Mouse (Mus musculus) liver, embryonic 12.5 days (tissue): ENCODE measurements around the gene Cysrt1. TPM values are rescaled to one million over a fixed set of nuclear protein-coding genes. Genes with fewer than 3 reads are reported as not detected.

Experiments
- ATAC-seq: fragments of 200-750 bp; cut with Nextera tagmentation; 2 replicates; pipeline ENCODE4 v1.8.0; 2017; ENCODE audit warnings: moderate number of reproducible peaks, mild to moderate bottlenecking, moderate library complexity
- H3K27ac ChIP-seq: fragments of 300-500 bp; sonication (generic); 2 replicates; pipeline ENCODE4 v1.5.1; 2016; ENCODE audit warnings: mild to moderate bottlenecking
- H3K27me3 ChIP-seq: fragments of 300-500 bp; sonication (generic); replicated peaks from 2 replicates; pipeline ENCODE4 v1.6.1; 2016; ENCODE audit warnings: mild to moderate bottlenecking, moderate library complexity
- H3K36me3 ChIP-seq: fragments of 300-500 bp; sonication (generic); 2 replicates; pipeline ENCODE4 v1.6.1; 2016; ENCODE audit warnings: mild to moderate bottlenecking, moderate library complexity
- H3K4me1 ChIP-seq: fragments of 300-500 bp; sonication (generic); 2 replicates; pipeline ENCODE4 v1.6.1; 2016
- H3K4me2 ChIP-seq: fragments of 300-500 bp; sonication (generic); 2 replicates; pipeline ENCODE4 v1.6.1; 2016; ENCODE audit warnings: mild to moderate bottlenecking, moderate library complexity
- H3K4me3 ChIP-seq: fragments of 300-500 bp; sonication (generic); 2 replicates; pipeline ENCODE4 v1.5.1; 2016; ENCODE audit warnings: mild to moderate bottlenecking, moderate library complexity
- H3K9ac ChIP-seq: fragments of 300-500 bp; sonication (generic); 2 replicates; pipeline ENCODE4 v1.6.1; 2016; ENCODE audit warnings: mild to moderate bottlenecking, moderate library complexity
- H3K9me3 ChIP-seq: fragments of 300-500 bp; sonication (generic); replicated peaks from 2 replicates; pipeline ENCODE4 v1.6.1; 2016; ENCODE audit warnings: mild to moderate bottlenecking, moderate library complexity
- WGBS: fragments of 180-500 bp; shearing (Covaris S2); methylation state at CpG from one replicate; pipeline ENCODE4 v1.1.7; 2016; ENCODE audit not compliant: insufficient replicate concordance; 5-methylcytosine and 5-hydroxymethylcytosine counted together
- polyA plus RNA-seq: library from polyadenylated mRNA; unstranded; fragments of >200 nt; fragmentation: Nextera tagmentation; extraction: Ambion mirVana; gene quantifications from 2 replicates; pipeline ENCODE4 v1.2.1, GENCODE M21; 2016

The Cysrt1 gene
- polyA plus RNA-seq = not detected in 2 replicates

DNA sequence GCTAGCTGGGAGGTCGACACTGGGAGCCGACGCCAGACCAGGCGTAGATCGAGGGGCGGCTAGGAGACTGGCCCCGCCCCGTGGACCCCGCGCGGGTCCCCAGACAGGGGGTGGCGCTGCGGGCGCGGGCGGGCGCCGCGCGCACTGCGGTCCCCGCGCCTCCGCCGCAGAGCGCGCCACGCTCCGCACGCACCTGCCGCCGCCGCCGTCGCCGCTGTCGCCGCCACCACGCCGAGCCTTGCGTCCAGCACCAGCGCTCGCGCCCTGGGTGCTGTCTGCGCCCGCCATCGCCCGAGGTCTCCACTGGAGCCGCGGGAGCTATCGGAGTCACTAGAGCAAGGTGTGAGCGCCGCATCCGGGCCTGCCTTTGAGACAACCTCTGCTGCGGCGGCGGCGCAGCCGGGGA lies at the start of gene Cysrt1, which contains the start of gene Rnf208:
Cysrt1 (minus strand) TSS at position 352 of the 406 bp plus-strand sequence.
Rnf208 (plus strand) TSS at position 155 of the 406 bp plus-strand sequence.
- Histone ChIP-seq H3K9ac (peak within 1 kb of the TSS; percentile 53), H3K27ac (no peak within 1 kb of the TSS), H3K4me1 (peaks cover 36% of the 10 kb centered on the region), H3K36me3 (peaks cover 21% of the 10 kb centered on the region), H3K4me2 (peak within 1 kb of the TSS; percentile 84), H3K9me3 (no peaks in the 10 kb centered on the region), H3K4me3 (peak within 1 kb of the TSS; percentile 58), H3K27me3 (peaks cover 30% of the 10 kb centered on the region)
- no peak for ATAC-seq
- under 1% methylated on average over 35 of the region's 59 CpGs for WGBS

DNA sequence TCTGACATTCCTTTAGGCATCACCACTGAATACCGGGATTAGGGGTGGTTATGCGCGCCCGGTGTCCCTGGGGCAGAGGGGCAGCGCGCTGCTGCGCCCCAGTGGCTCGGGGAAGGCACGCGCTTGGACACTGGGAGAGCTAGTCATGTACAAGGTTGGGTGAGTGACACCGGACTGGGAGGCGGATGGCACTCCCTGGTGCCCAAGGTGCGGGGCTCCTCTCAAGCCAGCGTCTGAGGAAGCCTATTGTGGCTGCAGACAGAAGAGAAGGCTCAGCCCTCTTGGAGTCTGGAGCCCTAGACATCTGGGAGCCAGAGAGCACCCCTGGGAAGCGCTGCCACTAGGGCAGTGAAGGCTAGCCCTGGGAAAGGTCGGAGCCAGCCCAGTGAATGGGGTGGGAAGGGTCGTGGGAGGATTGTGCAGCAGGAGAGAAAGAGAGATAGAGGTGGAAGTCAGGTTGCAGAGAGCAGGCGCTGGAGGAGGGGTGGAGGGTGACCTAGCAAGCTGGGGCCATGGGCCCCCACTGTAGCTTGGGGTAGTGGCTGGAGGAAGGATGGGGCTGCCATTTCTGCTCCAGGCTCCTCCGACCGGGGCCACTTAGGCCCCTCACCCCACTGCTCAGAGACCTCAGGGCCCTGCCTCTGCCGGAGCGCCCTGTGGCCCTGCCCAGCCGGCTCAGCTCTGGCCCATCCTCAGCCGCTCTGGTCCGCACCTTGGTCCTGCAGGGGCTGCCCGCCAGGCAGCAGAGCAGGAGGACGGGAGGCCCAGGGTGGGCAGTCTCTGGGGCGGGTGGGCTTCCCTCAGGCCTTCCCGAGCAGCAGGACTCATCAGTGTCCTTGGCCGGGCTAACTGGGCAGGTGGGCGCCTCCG lies 49.2 kb upstream of the Cysrt1 start:
- Histone ChIP-seq H3K4me2 (peak overlapping the region; percentile 60), H3K27ac (no peak overlapping the region), H3K9ac (no peak overlapping the region), H3K9me3 (no peaks in the 10 kb centered on the region), H3K36me3 (peaks cover under 1% of the 10 kb centered on the region; the same call in 1 of the 2 replicates), H3K27me3 (peaks cover 88% of the 10 kb centered on the region), H3K4me1 (peaks cover 21% of the 10 kb centered on the region), H3K4me3 (no peak overlapping the region)
- ATAC-seq = no peak
- WGBS = 10% methylated on average over 32 of the region's 32 CpGs

DNA sequence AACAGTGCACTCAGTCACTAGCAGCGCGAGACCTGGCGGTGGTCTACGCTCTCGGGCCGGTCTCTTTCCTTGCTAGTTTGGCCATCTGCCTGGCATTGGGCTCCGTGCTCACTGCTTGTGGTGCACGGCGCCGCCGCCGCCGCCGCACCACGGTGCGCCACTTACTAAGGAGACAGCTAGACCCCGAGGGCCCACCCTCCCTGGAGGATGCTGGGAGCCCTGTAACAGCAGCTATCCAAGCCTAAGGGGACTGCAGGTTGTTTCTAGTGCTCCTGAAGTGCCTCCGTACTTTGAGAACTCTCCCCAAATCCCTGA lies 48.5 kb upstream of the Cysrt1 start:
- WGBS = 4% methylated on average over 18 of the region's 18 CpGs
- peaks cover 28% of the 10 kb centered on the region for H3K4me1 ChIP-seq
- H3K9ac ChIP-seq = no peak overlapping the region
- H3K4me3 ChIP-seq = no peak overlapping the region
- peaks cover 7% of the 10 kb centered on the region for H3K36me3 ChIP-seq
- no peak for ATAC-seq
- H3K9me3 ChIP-seq = no peaks in the 10 kb centered on the region
- H3K4me2 ChIP-seq = no peak overlapping the region
- H3K27me3 ChIP-seq = peaks cover 81% of the 10 kb centered on the region
- H3K27ac ChIP-seq = no peak overlapping the region

DNA sequence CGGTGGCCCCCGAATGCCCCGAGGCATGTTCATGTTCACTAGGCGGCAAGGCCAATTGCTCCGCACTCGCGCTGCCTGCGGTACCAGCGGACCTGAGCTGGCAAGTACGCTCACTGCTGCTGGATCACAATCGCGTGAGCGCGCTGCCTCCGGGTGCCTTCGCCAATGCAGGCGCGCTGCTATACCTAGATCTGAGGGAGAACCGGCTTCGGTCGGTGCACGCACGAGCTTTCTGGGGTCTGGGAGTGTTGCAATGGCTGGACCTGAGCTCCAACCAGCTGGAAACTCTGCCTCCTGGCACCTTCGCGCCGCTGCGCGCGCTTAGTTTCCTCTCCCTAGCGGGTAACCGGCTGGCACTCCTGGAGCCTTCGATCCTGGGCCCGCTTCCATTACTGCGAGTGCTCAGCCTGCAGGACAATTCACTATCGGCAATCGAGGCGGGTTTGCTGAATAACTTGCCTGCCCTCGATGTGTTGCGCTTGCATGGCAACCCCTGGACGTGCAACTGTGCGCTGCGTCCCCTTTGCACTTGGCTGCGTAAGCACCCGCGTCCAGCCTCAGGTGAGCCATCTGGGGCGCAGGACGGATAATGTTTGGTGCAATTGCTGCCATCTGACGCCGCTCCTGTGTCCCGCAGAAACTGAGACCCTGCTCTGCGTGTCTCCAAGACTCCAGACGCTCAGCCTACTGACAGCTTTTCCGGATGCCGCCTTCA lies 48.0 kb upstream of the Cysrt1 start:
- Histone ChIP-seq H3K9me3 (no peaks in the 10 kb centered on the region), H3K27me3 (peaks cover 76% of the 10 kb centered on the region), H3K4me2 (no peak overlapping the region), H3K9ac (no peak overlapping the region), H3K4me3 (no peak overlapping the region), H3K4me1 (peaks cover 31% of the 10 kb centered on the region), H3K36me3 (peaks cover 12% of the 10 kb centered on the region), H3K27ac (no peak overlapping the region)
- ATAC-seq = no peak
- 3% methylated on average over 54 of the region's 54 CpGs for WGBS

DNA sequence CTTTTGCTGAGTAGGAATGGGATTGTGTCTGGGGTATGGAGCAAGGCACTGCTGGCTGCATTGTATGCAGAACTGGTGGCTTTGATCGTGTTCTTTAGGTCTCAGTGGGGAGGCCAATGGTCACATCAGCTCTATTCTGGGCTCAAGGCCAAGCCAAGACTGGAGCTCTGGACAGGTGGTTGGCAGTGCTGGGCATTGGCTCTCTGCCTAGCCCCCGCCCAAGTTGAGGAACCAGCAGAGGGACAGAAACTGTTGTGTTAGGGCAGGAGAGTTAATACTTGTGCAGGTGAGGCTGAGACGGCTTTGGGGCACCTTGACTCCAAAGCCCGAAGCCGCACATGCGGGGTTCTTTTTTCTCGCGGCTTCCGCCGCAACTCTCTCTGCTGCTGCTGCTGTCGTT lies 47.4 kb upstream of the Cysrt1 start, which contains the start of gene Lrrc26:
Lrrc26 (plus strand) TSS at position 265 of the 400 bp plus-strand sequence.
- Histone ChIP-seq H3K9me3 (no peaks in the 10 kb centered on the region), H3K4me2 (no peak within 1 kb of the TSS), H3K4me1 (peaks cover 31% of the 10 kb centered on the region), H3K27me3 (peaks cover 70% of the 10 kb centered on the region), H3K27ac (no peak within 1 kb of the TSS), H3K4me3 (no peak within 1 kb of the TSS), H3K9ac (no peak within 1 kb of the TSS), H3K36me3 (peaks cover 18% of the 10 kb centered on the region)
- ATAC-seq = no peak
- 14% methylated on average over 11 of the region's 11 CpGs for WGBS

DNA sequence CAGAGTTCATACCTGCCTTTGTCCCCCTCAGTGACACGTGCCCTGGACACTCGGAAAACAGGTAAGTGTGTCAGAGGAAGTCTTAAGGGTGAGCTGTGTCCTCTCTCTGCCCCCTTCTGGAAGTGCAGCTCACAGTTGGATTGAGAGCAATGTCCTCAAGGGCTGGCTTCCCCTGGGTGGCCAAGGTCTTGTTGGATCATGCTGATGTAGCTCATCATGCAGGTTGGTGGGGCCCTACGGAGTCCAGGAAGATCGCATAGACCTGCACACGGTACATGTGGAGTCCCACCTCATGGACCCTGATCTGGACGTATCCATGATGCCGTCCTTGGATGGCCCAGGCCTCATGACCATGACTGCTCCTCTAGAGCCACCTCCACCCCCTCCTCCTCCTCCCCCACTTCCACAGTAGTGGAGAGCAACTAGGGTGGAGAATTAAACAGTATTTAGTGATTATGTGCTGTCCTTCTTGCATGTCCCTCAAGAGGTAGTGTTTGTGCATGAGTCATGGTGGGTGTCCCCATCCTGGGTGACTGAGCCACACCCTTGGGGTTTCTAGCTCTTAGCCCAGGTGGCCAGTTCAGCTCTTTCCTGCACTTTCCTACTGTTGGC lies 46.6 kb upstream of the Cysrt1 start:
- ATAC-seq = no peak
- Histone ChIP-seq H3K9me3 (no peaks in the 10 kb centered on the region), H3K27ac (no peak overlapping the region), H3K27me3 (peaks cover 62% of the 10 kb centered on the region), H3K9ac (no peak overlapping the region), H3K4me3 (no peak overlapping the region), H3K4me2 (no peak overlapping the region), H3K36me3 (peaks cover 26% of the 10 kb centered on the region), H3K4me1 (peaks cover 31% of the 10 kb centered on the region)
- 68% methylated on average over 7 of the region's 7 CpGs for WGBS

DNA sequence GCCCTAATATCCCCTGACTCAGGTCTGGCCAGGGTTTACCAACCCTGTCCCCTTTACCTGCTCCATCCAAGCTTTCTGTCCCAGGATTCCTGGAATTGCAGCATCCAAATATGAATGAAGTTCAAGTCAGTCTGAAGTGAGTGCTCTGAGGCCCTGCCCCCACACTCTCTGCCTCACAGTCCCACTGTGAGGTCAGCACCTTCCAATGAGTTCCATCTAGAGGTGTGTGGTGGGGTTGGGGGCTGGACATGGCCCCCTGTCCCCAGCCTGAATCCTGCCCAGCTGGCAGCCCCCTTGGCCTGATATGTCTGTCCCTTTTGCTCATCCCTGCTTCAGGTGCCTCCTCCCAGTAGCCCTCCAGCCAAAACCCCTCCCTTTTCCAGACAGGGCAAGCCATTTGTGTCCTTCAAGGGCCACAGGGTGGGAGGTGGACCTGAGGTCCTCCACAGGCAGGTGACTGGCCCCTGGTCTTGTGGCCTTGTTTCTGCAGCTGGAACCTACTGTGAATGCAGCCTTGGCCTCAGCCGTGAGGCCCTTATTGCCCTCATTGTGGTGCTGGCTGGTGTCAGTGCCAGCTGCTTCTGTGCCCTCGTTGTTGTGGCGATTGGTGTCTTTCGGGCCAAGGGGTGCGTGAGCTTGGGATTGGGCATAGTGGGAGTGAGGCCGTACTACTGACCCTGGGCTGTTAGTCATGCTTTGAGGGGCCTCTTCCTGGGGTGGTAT lies 45.8 kb upstream of the Cysrt1 start, which contains the start of gene Tmem210:
Tmem210 (plus strand) TSS at position 219 of the 723 bp plus-strand sequence.
- Histone ChIP-seq H3K9ac (no peak within 1 kb of the TSS), H3K36me3 (peaks cover 34% of the 10 kb centered on the region), H3K4me3 (no peak within 1 kb of the TSS), H3K4me1 (peaks cover 31% of the 10 kb centered on the region), H3K9me3 (no peaks in the 10 kb centered on the region), H3K27ac (no peak within 1 kb of the TSS), H3K4me2 (peak within 1 kb of the TSS; percentile 21; the same call in 1 of the 2 replicates), H3K27me3 (peaks cover 54% of the 10 kb centered on the region)
- 79% methylated on average over 6 of the region's 6 CpGs for WGBS
- ATAC-seq = no peak

DNA sequence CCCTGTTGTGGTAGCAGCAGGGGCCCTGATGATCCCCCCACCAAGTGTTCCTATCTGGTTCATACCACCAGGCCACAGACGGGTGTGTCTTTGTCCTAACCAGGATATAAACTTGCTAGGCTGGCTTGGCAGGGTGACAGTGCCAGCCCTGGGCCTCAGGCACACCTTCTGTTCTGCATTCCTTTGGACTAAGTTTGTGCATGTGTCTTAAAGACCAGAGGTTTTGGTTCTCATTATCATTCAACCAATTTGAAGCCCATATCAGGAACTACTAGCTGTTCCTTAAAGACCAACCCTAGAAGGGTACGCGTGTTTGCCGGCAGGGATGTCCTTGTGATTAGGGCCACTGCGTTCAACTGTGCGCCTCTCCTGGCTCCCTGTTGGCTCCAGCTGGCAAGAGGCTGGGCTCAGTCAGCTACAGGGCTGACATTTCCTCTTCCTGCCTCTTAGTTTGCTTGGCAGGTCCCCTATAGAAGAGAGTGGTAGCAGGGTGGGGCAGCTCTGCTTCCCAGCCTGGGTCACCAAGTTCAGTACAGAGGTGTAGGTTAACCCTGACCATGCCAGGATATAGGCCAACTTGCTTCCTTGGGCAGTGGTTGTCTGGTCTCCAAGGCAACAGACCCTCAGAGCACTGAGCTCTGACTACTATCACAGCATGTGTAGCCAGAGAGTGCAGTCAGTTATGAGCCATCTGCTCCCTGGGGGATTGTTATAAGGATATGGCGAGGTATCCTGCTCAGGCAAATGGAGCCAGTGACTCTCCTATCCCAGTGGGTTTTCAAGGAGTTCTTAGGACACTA lies 44.8 kb upstream of the Cysrt1 start:
- H3K27me3 ChIP-seq = peaks cover 44% of the 10 kb centered on the region
- 33% methylated on average over 7 of the region's 7 CpGs for WGBS
- H3K36me3 ChIP-seq = peaks cover 45% of the 10 kb centered on the region
- no peak overlapping the region for H3K27ac ChIP-seq
- H3K4me3 ChIP-seq = no peak overlapping the region
- H3K4me1 ChIP-seq = peaks cover 25% of the 10 kb centered on the region
- no peak overlapping the region for H3K9ac ChIP-seq
- no peaks in the 10 kb centered on the region for H3K9me3 ChIP-seq
- peak; percentile 56; the same call in 1 of the 2 replicates for ATAC-seq
- peak overlapping the region; percentile 21 for H3K4me2 ChIP-seq

DNA sequence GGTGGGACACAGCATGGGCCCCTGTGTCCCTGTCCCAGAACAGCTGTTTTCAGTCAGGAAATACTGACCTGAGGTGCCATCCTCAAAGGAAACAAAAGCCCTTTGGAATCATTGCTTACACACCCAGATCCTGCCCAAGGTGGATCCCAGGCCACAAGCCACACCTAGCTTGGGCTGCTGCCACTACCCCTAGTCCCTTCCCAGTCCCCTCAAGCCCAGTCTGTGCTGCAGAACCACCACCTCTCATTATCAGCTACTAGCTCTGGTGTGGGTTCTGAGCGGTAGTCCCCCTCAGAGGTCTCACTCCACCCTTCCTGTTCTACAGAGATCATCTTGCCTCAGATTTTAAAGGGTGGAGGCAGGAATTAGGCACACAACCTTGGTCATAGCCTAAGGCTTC lies 44.1 kb upstream of the Cysrt1 start:
- WGBS = 8% methylated on average over 1 of the region's 1 CpGs
- Histone ChIP-seq H3K36me3 (peaks cover 50% of the 10 kb centered on the region), H3K9ac (no peak overlapping the region), H3K27me3 (peaks cover 37% of the 10 kb centered on the region), H3K4me3 (no peak overlapping the region), H3K27ac (no peak overlapping the region), H3K9me3 (no peaks in the 10 kb centered on the region), H3K4me2 (peak overlapping the region; percentile 21), H3K4me1 (peaks cover 20% of the 10 kb centered on the region)
- ATAC-seq = peak; percentile 43; the same call in 1 of the 2 replicates

DNA sequence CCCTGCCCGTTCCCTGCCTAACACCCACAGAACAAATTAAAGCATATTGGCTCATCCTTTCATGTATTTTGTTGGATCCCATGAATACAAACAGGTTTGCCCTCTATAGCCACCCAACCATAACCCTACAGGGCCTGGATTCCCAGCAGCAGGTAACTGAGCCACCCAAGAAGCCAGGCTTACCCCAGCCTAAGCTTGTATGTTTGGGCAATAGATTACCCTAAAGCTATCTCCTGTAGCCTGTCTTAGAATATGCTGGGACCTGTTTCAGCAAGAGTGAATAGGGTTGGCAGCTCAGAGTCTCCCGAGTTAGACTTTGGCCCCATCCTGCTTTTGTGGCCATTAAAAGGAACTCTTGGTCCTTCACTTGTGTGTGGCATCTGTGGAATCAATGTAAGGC lies 43.3 kb upstream of the Cysrt1 start:
- H3K27ac ChIP-seq = no peak overlapping the region
- no peak overlapping the region for H3K4me3 ChIP-seq
- WGBS = 81% methylated on average over 2 of the region's 2 CpGs
- H3K27me3 ChIP-seq = peaks cover 29% of the 10 kb centered on the region
- ATAC-seq = no peak
- H3K4me1 ChIP-seq = peaks cover 20% of the 10 kb centered on the region
- H3K9me3 ChIP-seq = no peaks in the 10 kb centered on the region
- peaks cover 58% of the 10 kb centered on the region for H3K36me3 ChIP-seq
- H3K9ac ChIP-seq = no peak overlapping the region
- H3K4me2 ChIP-seq = no peak overlapping the region
